In genomic region chr9:99685536-99686231, GRCm38 (mm10) we compare ENCODE assay signal across 20 mouse cellular contexts. TPM values are rescaled to one million over a fixed set of nuclear protein-coding genes. Genes with fewer than 3 reads are reported as not detected.
A peak's percentile ranks its signal among the peaks of the same experiment; 100 is the strongest.
DNase-seq lines count a peak whose midpoint lies in the region; ATAC-seq and TF ChIP-seq lines count a peak whose summit lies in the region.
"Had no signal": no experiment of that assay in that cellular context is flagged by ENCODE, and none has a peak within 500 bp of the region (broad histone marks: within the 10 kb centered on the region; RNA-seq: fewer than 3 reads in every experiment).

No protein-coding gene starts in this region.

- no peak for TF ChIP-seq CTCF in lung, adult 2 months (IDR thresholded peaks at IDR 0.05; ENCODE audit: insufficient read depth, low read length)
- TF ChIP-seq CTCF in lung, postnatal 0 days (IDR thresholded peaks at IDR 0.05), result no peak

- TF ChIP-seq POLR2A in lung, adult 2 months (IDR thresholded peaks at IDR 0.05; ENCODE audit: borderline replicate concordance, extremely low read depth, low read depth, low read length), result no peak

- no peak overlapping the region for H3K9ac ChIP-seq in hindbrain, embryonic 15.5 days
- H3K9ac ChIP-seq in hindbrain, embryonic 13.5 days, result no peak overlapping the region
- no peak overlapping the region for H3K9ac ChIP-seq in lung, postnatal 0 days (replicated peaks; ENCODE audit: low read depth)
- H3K9ac ChIP-seq: embryonic facial prominence, embryonic 15.5 days; heart, embryonic 13.5 days; hindbrain, embryonic 14.5 days; kidney, embryonic 15.5 days; limb, embryonic 15.5 days had no signal

- H3K4me3 ChIP-seq in hindbrain, embryonic 15.5 days, result no peak overlapping the region
- no peak overlapping the region for H3K4me3 ChIP-seq in hindbrain, embryonic 13.5 days
- no peak overlapping the region for H3K4me3 ChIP-seq in lung, adult 2 months (replicated peaks; ENCODE audit: extremely low read depth, low read depth, low read length)
- no peak overlapping the region for H3K4me3 ChIP-seq in lung, postnatal 0 days (ENCODE audit: low read depth, low read length)
- H3K4me3 ChIP-seq: embryonic facial prominence, embryonic 15.5 days; heart, embryonic 13.5 days; kidney, embryonic 15.5 days; limb, embryonic 15.5 days had no signal

- 0 out of 2 replicates have a peak overlapping the region, but pooled peaks have one; percentile 15 for H3K27ac ChIP-seq in hindbrain, embryonic 15.5 days (replicated peaks)
- no peak overlapping the region for H3K27ac ChIP-seq in hindbrain, embryonic 13.5 days
- peak overlapping the region; percentile 79 for H3K27ac ChIP-seq in lung, postnatal 0 days (ENCODE audit: low read length)
- H3K27ac ChIP-seq: embryonic facial prominence, embryonic 15.5 days; heart, embryonic 13.5 days; hindbrain, embryonic 14.5 days; kidney, embryonic 15.5 days; limb, embryonic 15.5 days had no signal

- no peaks in the 10 kb centered on the region for H3K36me3 ChIP-seq in hindbrain, embryonic 15.5 days
- H3K36me3 ChIP-seq in hindbrain, embryonic 13.5 days, result no peaks in the 10 kb centered on the region
- no peaks in the 10 kb centered on the region for H3K36me3 ChIP-seq in lung, postnatal 0 days (ENCODE audit: insufficient read depth, low read length)
- H3K36me3 ChIP-seq: embryonic facial prominence, embryonic 15.5 days; heart, embryonic 13.5 days; kidney, embryonic 15.5 days; limb, embryonic 15.5 days had no signal

- peaks cover 11% of the 10 kb centered on the region for H3K4me1 ChIP-seq in hindbrain, embryonic 15.5 days (replicated peaks)
- peaks cover 9% of the 10 kb centered on the region; the same call in 1 of the 2 replicates for H3K4me1 ChIP-seq in hindbrain, embryonic 13.5 days (replicated peaks)
- H3K4me1 ChIP-seq in lung, adult 2 months (ENCODE audit: control insufficient read depth, insufficient read depth, low read length), result no peaks in the 10 kb centered on the region
- 0 out of 2 replicates have a peak, but pooled peaks cover 4% of the 10 kb centered on the region for H3K4me1 ChIP-seq in lung, postnatal 0 days (ENCODE audit: insufficient read depth, low read depth, low read length)
- H3K4me1 ChIP-seq: embryonic facial prominence, embryonic 15.5 days; kidney, embryonic 15.5 days; limb, embryonic 15.5 days had no signal

- no peaks in the 10 kb centered on the region for H3K27me3 ChIP-seq in hindbrain, embryonic 15.5 days
- no peaks in the 10 kb centered on the region for H3K27me3 ChIP-seq in hindbrain, embryonic 13.5 days
- H3K27me3 ChIP-seq in lung, postnatal 0 days (replicated peaks; ENCODE audit: insufficient read depth, low read length), result no peaks in the 10 kb centered on the region
- H3K27me3 ChIP-seq: embryonic facial prominence, embryonic 15.5 days; heart, embryonic 13.5 days; kidney, embryonic 15.5 days; limb, embryonic 15.5 days had no signal

- H3K9me3 ChIP-seq in hindbrain, embryonic 15.5 days, result no peaks in the 10 kb centered on the region
- H3K9me3 ChIP-seq in hindbrain, embryonic 13.5 days, result no peaks in the 10 kb centered on the region
- H3K9me3 ChIP-seq in lung, postnatal 0 days (ENCODE audit: low read length), result no peaks in the 10 kb centered on the region
- H3K9me3 ChIP-seq: embryonic facial prominence, embryonic 15.5 days; heart, embryonic 13.5 days; kidney, embryonic 15.5 days; limb, embryonic 15.5 days had no signal

- WGBS in hindbrain, embryonic 15.5 days, result 70% methylated on average over 5 of the region's 5 CpGs
- 78% methylated on average over 5 of the region's 5 CpGs for WGBS in hindbrain, embryonic 13.5 days
- WGBS in lung, adult 2 months, result 49% methylated on average over 5 of the region's 5 CpGs
- WGBS in lung, postnatal 0 days, result 34% methylated on average over 5 of the region's 5 CpGs

- no peak overlapping the region for H3K4me2 ChIP-seq in hindbrain, embryonic 15.5 days
- no peak overlapping the region for H3K4me2 ChIP-seq in hindbrain, embryonic 13.5 days
- H3K4me2 ChIP-seq in lung, postnatal 0 days (replicated peaks; ENCODE audit: low read depth, low read length), result no peak overlapping the region; the same call in 1 of the 2 replicates
- H3K4me2 ChIP-seq: embryonic facial prominence, embryonic 15.5 days; heart, embryonic 13.5 days; hindbrain, embryonic 14.5 days; kidney, embryonic 15.5 days; limb, embryonic 15.5 days had no signal

- DNase-seq in lung, adult 18-20 months, result peak; percentile 63 to 65
- DNase-seq in lung, adult 2 months, result no peak
- DNase-seq in lung, postnatal 0 days (ENCODE audit: low spot score), result peak; percentile 53
- peak; percentile 62 for DNase-seq in lung, postnatal 25 days (ENCODE audit: low spot score)
- DNase-seq in adrenal gland, adult (ENCODE audit: inconsistent age in 2 of 2, low spot score in 1 of 2), result no peak
- DNase-seq: adrenal gland, adult 8-10 months; cerebellum, adult 18-20 months; gastrocnemius, postnatal 10 days; heart, postnatal 14 days; thymus, adult 18-20 months; thymus, postnatal 36 days had no signal

- no peak for ATAC-seq in hindbrain, embryonic 15.5 days (ENCODE audit: low FRiP score, low read depth)
- no peak for ATAC-seq in hindbrain, embryonic 13.5 days (ENCODE audit: low FRiP score)
- ATAC-seq in lung, postnatal 0 days, result peak; percentile 85
- ATAC-seq: forebrain, embryonic 14.5 days; intestine, embryonic 16.5 days had no signal

- TF ChIP-seq EP300 in lung, postnatal 0 days (IDR thresholded peaks at IDR 0.05), result no peak

RNA-seq across cellular contexts. Expression of gene Cldn18, which starts 31.4 kb away (rescaled TPM):
- polyA plus RNA-seq in hindbrain, embryonic 15.5 days (2015; fragmentation: Nextera tagmentation; extraction: Ambion mirVana), result 0.09 TPM in 1 of 2 replicates, not detected in the other
- 0.18 TPM in 1 of 2 replicates, not detected in the other for polyA plus RNA-seq in hindbrain, embryonic 13.5 days (2015; fragmentation: Nextera tagmentation; extraction: Ambion mirVana)
- 532 and 587 TPM in 2 replicates for polyA plus RNA-seq in lung, adult 2 months (2012; rRNA removed)
- polyA plus RNA-seq in lung, postnatal 0 days (2015; fragmentation: Nextera tagmentation; extraction: Ambion mirVana), result 963 and 1,066 TPM in 2 replicates
- polyA plus RNA-seq: embryonic facial prominence, embryonic 15.5 days; forebrain, embryonic 14.5 days; hindbrain, embryonic 14.5 days; kidney, embryonic 15.5 days; limb, embryonic 15.5 days had no signal

RNA-seq across cellular contexts. Expression of gene Dzip1l, which starts 56.4 kb away (rescaled TPM):
- polyA plus RNA-seq in hindbrain, embryonic 15.5 days (2015; fragmentation: Nextera tagmentation; extraction: Ambion mirVana), result 9.9 and 10.9 TPM in 2 replicates
- 8.9 and 10.8 TPM in 2 replicates for polyA plus RNA-seq in hindbrain, embryonic 13.5 days (2015; fragmentation: Nextera tagmentation; extraction: Ambion mirVana)
- polyA plus RNA-seq in lung, adult 2 months (2012; rRNA removed), result 6.7 and 8.3 TPM in 2 replicates
- polyA plus RNA-seq in lung, postnatal 0 days (2015; fragmentation: Nextera tagmentation; extraction: Ambion mirVana), result 15.4 and 17.1 TPM in 2 replicates

Comparison
In these comparisons a context has a peak if more than half of its experiments do, and no peak if none do; other contexts are left out.
1. DNase-seq: peak in lung, adult 18-20 months (2 of 2), lung, postnatal 0 days (single experiment) and lung, postnatal 25 days (single experiment); none in lung, adult 2 months (single experiment) and adrenal gland, adult (0 of 2).
2. RNA of gene Cldn18, which starts 31.4 kb away (polyA plus RNA-seq): 963 to 1,066 TPM in lung, postnatal 0 days and 532 to 587 TPM in lung, adult 2 months; 0.18 TPM in hindbrain, embryonic 13.5 days and 0.09 TPM in hindbrain, embryonic 15.5 days; every median in the first group is over 100 times any median in the second.